Mouse (Mus musculus): ENCODE measurements around the gene Col6a6. TPM values are rescaled to one million over a fixed set of nuclear protein-coding genes. Genes with fewer than 3 reads are reported as not detected.
"Not testable (repeated sequence)": the region's sequence is repeated elsewhere in the genome, so short reads cannot be mapped to it uniquely, and the experiment has no call there.

Col6a6 gene
- under 1 TPM; 0.60 to 0.71 TPM for total RNA-seq (2021)
- long read RNA-seq, experiment 1: 0 reads
- long read RNA-seq, experiment 2: 0 reads

DNA sequence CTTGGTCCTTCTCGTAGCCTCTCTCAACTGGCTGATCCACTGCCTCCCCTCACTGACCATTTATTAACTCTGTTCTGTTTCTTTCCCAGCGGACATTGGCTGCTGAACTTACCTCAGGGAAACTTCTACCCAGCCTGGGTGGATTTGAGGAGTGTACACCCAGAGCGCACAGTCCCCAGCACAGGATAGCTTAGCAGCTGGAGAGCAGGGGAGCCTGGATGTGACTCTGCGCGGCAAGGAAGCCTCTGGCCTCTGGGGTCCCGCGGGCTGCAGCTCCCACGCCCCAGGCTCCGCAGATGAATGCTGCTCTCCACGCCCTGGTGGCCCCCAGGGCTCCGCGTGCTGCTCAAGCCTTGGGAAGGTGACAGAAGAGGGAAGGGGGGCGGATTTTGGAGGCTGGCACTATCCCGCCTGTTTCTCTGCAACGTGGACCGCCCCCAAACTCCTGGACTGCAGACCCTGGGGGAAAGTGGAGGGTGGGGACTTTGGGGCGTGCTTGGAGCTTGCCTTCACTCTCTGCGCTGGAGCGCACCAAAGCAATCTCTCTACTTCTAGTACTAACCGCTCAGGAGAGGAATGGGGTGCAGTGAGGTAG lies at the start of gene Col6a6:
Gene Col6a6 (minus strand): TSS at position 370 of the 595 bp plus-strand sequence.
- no peak for DNase-seq (ENCODE audit: low spot score in 2 of 2)

DNA sequence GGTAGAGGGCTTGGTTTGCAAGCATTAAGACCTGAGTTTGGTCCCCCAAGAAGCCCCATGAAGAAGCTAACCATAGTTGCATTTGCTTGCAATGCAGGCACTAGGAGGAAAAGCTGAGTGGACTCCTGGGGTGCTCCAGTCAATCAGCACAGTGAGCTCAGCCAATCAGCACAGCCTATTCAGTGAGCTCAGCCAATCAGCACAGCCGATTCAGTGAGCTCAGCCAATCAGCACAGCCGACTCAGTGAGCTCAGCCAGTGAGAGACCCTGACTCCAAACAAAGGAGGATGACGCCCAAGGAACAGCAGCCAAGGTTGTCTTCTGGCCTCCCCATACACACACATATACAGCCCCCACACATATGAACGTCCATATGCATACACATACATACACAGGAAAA lies 48.2 kb upstream of the Col6a6 start:
- no peak for DNase-seq (ENCODE audit: low spot score in 2 of 2)

DNA sequence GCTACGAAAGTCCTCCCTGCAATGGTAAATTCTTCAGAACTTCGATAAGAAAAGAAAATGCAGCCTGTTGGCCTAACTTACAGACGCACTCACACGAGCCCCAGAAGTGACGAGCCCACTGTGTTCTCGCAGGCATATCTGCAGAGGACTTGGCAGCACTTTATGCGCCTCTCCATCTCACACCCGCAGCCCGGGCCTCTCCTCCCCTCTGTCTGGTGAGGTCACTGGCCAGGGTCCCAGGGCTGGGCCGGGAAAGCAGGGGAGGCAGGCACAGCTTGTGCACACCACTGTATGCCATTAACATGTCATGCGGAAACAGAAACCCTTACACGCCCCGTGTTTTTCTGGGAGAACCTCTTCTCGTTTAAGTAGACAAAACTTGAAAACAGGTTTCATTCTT lies 43.7 kb upstream of the Col6a6 start:
- no peak for DNase-seq (ENCODE audit: low spot score in 2 of 2)

DNA sequence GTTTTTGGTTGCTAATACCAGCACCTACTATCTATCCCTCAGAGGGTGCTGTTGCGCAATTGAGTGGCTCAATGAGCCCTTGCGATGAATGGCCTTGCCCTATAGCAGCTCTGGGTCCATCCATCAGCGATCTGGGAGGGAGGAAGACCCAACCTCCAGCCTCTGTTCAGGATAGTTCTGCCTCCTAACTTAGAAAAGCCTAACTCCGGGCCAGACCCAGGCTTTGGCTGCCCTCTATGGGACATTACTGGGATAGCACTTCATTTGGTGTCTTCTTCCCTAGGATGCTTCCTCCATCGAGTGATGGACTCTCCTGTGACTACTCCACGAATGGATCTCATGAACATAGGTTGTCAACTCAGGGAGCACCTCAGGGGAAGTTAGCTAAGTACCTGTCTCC lies 29.8 kb upstream of the Col6a6 start:
- peak; percentile 69 to 75 for DNase-seq (ENCODE audit: low spot score in 2 of 2)

DNA sequence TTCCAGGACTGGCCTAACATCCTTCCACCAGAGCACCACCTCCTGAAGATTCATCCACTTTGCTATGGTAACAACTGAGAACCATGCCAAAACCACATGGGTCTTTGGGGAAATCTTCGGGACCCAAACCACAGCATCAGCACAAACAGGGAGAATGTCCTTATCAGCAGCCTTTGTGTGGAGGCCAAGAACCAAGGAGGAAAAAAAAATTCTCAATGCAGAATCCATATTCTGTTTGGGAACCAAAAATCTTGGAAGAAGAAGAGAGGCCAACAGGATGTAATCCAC lies 24.8 kb upstream of the Col6a6 start:
- no peak for DNase-seq (ENCODE audit: low spot score in 2 of 2)

DNA sequence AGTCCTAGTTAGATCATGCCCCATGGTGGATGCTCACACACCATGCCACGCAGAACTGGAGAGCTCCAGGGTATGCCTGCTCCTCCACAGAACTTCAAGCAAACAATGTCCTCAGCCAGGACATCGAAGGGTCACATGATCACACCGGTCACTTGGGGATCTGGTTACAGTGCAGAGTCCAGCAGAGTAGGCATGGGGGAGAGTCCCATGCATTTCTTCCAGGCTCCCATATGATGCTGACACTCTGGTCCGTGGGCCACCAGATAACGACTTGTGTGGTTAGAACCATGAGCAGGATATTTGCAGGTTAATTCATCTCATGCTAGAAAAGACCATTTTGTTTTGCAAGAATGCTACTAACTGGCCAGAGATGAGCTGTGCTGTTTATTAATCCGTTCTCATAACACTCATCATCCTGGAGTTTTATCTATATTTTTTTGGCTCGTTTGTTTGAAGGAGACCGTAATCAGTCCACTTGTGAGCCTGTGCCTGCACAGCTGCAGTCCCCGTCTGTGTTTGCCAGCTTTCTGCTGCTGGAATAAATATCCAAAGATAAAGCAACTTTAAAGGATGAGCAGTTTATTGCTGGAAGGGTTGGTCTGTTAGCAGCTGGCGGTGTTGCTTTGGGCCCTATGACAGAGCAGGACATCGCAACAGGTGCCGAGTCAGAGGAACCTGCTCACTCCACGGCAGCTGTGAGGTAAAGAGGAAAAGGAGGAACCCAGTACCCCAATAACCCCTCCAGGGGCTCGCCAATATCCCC lies 24.2 kb upstream of the Col6a6 start:
- no peak for DNase-seq (ENCODE audit: low spot score in 2 of 2)

DNA sequence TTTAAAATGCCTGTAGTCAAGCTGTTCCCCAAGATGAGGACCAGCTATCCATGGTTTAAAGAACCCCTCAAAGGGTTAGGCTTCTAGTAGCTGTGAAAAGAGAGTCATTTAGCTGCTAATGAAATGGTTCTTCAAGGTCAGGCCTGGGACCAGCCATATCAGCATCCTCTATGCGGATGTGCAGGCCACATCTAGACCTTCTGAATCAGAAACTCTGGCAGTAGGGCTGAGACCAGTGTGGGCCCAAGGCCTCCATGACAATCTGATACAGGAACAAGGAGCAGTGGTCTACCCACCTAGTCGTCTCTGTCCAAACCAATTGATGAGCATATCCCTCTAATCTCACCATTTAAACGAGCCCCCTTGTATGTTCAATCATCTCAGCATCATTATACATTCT lies 23.1 kb upstream of the Col6a6 start:
- DNase-seq (ENCODE audit: low spot score in 2 of 2): no peak

DNA sequence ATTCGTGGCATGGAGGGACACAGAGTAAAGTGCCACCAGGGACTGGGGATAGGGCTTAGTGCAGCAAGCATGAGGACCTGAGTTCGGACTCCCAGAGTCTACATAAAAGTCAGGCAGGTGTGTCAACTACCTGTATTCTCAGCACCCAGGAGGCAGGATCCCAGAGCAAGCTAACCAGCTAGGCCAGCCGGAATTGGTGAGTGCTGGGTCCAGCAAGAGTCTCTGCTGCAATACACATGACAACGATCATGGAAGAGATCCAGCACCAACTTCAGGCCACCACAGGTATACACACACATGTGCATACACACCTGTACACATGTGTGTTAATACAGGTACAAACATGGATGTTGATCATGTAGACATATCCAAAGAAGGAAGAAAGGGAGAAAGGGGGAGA lies 20.4 kb upstream of the Col6a6 start:
- DNase-seq (ENCODE audit: low spot score in 2 of 2): no peak

DNA sequence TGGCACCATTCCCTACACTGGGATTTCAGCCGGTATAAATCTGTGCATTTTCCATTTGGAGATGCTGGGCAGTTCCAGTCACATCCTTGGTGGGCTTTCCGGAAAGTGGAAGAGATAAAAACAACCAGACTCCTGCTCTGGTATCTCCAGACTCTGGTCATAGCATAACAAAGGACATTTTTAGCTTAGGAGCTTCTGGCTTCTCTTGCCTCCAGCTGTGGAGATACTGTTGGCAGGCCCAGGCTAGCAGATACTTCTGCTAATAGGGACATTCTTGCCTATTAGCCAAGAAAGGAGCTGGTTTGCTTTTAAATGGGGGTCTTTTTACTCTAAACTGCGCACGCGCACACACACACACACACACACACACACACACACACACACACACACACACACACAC lies 19.3 kb upstream of the Col6a6 start:
- DNase-seq (ENCODE audit: low spot score in 2 of 2): no peak

DNA sequence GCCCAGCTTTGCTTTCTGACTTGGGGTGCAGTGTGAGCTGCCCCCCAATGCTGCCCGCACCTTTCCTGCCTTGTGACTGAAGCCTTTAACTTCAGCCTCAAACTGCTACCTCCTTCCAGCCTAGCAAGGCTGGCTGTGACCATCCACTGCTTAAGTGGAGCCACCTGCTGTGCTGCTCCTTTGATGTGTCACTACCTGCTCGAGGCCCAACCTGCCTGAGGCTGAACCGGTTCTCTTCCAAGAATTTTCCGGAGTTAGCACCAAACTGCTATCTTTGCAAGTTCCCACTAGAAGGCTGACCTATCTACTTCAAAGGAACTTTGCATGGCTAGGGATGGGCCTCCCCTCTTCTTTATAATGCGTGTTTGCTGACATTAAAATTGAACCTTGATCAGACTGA lies 13.4 kb upstream of the Col6a6 start:
- DNase-seq (ENCODE audit: low spot score in 2 of 2): not testable (repeated sequence)

DNA sequence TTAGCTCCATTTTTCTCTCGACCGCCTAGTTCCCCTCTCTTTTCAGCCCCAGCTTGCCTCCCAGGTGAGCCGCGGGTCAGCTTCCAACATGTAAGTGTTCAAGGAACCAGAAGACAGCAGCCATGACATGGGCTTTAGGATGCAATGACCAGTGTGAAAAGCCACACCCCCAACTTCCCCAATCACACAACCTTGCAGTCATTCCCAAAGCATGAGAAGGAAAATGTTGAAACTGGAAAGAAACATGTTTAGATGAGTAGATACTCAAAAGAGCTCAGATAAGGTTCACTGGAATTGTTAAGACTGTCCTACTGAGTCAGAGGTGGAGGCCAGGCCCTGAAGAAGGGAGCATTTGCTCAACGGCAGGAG lies 11.2 kb upstream of the Col6a6 start:
- DNase-seq (ENCODE audit: low spot score in 2 of 2): no peak

DNA sequence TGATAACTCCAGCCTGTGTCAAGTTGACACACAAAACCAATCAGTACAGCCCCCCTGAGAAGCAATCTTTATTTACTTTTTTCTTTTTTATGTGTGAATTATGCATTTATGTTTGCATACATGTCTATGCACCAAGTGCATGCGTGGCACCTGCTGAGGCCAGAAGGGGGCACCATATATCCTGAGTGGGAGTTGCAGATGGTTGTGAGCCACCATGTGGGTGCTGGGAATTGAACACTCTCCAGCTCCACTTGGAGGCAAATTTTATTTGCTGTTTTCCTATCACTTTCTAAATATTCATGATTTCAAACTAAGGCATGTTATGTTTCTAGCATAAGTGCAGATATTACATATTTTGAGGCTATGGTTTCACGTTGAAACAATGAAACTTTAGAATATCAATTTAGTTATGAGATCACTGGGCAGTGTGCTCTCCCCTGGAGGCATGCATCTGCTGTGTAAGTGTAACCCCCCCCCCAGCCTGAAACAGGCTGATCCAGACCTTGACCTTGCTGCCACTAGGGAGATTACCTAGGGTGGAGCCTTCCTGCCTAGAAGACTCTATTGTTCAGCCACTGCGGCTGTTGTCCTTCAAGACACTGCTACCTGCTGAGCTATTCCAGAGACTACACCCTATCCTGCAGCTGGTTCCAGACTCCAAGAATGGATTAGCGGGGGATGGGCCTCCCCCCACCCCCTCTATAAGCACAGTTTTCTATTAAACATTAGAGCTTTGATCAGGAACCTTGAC lies 10.6 kb upstream of the Col6a6 start:
- DNase-seq (ENCODE audit: low spot score in 2 of 2): no peak

DNA sequence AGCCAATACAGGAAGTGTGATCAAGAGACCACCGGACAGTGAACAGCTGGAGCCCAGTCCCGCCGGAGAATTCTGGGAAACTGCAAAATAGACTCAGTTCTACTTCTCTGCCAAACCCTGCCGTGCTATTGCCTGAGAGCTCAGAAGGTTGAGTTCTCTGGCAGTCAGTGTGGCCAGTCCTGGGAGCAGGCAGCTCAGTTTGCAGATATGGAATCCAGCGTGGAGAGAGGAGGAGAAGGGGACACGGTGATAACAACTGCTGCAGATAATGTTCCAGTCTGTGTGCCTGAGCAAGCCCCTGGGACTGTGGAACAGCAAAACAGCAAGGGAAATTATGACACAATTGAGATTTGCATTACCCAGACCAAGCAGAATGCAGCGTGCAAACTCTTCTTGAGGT lies 7.6 kb upstream of the Col6a6 start:
- DNase-seq (ENCODE audit: low spot score in 2 of 2): no peak

DNA sequence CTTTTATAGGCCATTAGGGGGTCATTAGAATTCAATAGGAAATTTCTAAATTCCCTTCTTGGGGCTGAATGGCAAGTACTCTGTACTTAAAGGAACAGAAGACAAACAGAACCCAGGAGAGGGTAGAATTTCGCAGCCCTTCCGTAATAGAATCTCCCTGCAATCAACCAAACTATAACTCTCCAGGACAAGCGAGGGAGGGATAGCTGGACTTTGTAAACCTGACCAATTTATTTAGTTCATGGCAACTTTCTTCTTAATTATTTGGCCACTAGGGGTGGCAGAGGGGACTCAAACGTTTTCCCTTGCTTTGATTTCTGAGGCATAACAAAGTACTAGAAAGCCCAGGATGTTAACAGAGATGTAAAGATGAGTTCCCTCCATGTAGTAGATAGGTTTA lies 6.8 kb upstream of the Col6a6 start:
- DNase-seq (ENCODE audit: low spot score in 2 of 2): no peak

DNA sequence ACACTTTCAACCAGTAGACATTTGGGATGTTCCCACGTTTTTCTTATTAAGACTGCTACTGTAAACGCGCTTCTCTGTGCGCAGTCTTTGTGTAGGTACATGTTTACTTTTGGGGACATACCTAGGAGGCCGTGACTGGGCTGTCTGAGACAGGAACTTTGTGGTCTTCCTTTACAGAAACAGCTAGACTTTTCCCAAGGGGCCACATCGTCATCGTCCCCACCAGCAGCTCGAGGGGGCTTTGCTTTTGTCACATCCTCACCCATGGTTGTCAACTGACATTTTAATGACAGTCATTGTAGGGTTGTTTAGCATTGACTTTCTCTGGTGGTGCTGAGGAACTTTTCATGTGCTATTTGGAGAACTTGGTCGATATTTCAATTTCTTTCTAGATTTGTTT lies 3.3 kb upstream of the Col6a6 start:
- DNase-seq (ENCODE audit: low spot score in 2 of 2): no peak

DNA sequence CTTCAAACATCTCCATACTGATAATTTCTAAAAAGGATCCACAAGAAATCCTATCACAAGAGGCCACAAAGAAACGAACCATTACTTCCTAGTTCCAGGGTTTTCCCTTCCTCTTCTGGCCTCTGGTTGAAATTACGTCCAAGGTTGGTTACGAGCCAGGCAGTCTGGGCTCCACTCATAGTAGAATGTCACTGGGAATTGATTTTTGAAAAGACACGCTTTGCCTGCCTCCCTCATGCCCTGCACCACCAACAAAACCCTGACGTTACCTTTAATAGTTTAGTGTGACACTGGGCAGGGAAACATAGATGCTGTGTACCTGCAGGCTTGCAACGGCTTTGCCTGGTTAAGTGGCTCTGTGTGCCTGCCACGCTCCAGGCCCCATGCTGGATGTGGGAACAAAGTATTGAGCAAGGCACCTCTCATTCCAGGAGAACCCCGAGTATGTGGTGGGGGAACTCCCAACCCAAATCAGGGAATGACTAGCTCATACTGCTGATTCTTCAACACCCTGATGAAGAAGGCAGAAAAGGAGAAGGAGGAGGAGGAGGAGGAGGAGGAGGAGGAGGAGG lies 798 bp downstream of the Col6a6 start:
- no peak for DNase-seq (ENCODE audit: low spot score in 2 of 2)

DNA sequence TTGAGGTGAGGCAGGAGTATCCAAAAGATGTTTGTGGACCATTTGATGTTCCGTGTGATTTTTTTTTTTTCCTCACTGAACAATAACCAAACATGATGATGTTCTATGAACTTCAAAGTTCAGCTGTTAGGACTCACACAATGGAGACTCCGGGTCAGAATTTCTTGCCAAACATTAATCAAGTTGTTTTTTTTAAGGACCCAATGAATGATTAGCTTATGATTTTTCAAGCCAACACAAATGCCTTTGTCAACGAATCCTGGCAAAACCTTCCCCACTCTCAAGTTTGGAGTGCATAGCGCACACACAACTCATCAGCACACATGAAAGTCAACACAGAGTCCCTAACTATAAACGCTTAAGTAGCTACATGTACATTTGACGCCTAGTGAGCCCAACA lies 7.2 kb downstream of the Col6a6 start:
- DNase-seq (ENCODE audit: low spot score in 2 of 2): no peak

DNA sequence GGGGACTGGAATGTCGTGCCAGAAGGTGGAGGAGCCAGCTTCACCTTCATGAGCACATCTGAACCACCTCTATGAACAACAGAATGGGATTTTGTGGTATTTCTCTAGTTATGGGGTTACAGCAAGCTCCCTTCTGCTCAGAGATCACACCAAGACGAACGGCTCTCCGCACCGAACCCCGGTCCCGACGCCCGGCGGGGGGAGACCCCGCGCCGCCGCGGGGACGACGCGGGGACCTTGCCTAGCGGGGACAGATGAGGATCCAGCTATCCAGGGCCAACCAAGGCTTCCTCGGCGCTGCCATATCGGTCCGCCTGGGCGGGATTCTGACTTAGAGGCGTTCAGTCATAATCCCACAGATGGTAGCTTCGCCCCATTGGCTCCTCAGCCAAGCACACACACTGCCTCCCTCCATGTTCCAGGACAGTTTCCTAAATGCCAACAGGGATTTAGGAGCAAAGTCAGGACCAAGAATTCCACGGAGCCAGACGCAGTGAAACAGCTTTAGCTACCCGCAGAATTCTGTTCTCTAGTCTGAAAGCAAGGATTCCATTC lies 8.7 kb downstream of the Col6a6 start:
- no peak for DNase-seq (ENCODE audit: low spot score in 2 of 2)

DNA sequence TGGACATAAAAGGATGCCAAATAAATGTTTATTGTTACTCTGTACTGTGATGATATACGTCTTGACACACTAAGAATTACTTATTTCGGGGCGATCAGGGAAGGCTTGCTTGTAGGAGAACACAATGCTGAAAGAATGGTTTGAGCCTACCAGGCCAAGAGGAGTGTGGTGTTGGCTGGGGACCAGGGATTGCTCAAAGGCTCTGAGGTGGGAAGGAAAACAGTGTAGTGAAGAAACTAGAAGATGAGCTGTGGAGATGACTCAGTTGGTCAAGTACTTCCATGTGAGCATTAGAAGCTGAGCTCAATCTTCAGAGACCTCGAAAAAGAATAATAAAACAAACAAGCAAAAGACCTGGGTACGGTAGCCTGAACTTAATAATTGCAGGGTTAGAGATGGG lies 13.5 kb downstream of the Col6a6 start:
- no peak for DNase-seq (ENCODE audit: low spot score in 2 of 2)

DNA sequence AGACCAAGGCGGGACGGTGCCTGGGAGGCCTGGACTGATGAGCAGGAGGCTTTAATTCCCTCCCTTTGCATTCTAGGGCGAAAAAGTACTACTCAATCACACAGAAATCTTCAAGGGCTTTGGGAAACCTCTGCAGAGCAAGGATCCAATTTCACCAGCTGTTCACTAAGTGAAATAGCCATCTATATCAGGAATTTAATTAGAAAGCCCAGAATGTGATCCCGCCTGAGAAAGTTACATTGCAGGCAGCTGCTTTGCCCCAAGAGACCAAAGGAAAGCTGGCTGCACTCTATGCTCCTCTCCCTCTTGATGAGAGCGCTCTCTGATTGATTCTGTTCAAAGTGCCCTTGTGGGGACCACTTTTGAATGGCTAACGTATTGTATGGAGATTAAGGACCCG lies 16.5 kb downstream of the Col6a6 start:
- no peak for DNase-seq (ENCODE audit: low spot score in 2 of 2)

DNA sequence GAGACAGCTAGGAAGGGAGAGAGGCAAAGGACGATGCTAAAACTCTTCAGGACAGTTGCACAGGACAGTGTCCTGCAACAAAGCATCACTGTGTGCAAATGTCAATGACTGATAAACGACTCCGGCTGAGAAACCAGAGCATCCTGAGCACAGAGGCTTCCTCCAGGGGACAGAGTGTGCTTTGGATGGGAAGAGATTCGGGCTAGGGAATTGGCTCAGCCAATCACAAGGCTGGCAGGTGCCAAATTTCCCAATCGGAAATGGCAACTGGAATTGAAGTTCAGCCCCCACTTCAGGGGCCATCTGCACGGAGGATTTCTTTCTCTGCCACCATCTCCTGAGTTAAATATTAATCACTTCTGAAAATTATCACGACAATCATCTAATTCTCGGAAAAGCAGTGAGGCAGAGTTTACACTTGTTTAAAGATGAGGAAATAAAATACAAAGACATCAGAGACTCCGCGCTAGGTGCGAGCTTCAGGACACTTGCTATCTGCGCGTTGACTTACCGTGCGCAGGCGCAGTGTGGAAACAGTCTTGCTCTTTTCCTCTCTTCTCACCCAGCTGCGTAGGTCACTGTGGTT lies 18.9 kb downstream of the Col6a6 start:
- no peak for DNase-seq (ENCODE audit: low spot score in 2 of 2)

DNA sequence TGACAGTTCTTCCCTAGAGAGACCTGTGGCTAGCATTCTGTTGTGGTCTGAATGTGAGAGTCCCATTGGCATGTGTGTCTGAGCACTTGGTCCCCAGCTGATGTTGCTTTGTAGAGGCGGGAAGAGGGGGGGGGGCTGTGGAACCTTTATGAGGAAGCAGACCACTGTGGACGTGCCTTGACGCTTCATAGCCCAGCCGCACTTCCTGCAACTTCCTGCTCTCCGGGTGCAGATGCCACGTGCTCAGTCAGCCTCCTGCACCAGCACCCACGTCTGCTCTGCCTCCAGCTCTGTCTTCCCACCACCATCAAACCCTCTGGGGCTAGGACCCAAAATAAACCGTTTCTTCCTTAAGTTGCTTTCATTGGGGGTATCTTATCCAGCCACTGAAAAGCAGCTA lies 24.5 kb downstream of the Col6a6 start:
- DNase-seq (ENCODE audit: low spot score in 2 of 2): no peak

Data from layer of hippocampus, postnatal 14 days (tissue).